Mouse (Mus musculus): Measurements from ENCODE around the gene Il4i1. TPM values are rescaled to one million over a fixed set of nuclear protein-coding genes. Genes with fewer than 3 reads are reported as not detected.

Il4i1 gene
- total RNA-seq (2014; rRNA removed) (not detected in 2 replicates), polyA plus RNA-seq (2015; fragmentation: Nextera tagmentation; extraction: Ambion mirVana) (0.62 and 1.1 TPM in 2 replicates)

GRCm38 (mm10) chr7:44815721-44816469 lies at the start of gene Il4i1, which contains the start of gene Nup62:
Il4i1 (plus strand) TSS chr7:44816387.
Nup62 (plus strand) TSS chr7:44816088.
- ATAC-seq (ENCODE audit: low FRiP score) (peak; percentile 90), DNase-seq (ENCODE audit: low spot score) (peak; percentile 99)
- H3K4me1 ChIP-seq (ENCODE audit: insufficient read depth, low read length), result peaks cover 18% of the 10 kb centered on the region
- no peaks in the 10 kb centered on the region for H3K27me3 ChIP-seq (ENCODE audit: insufficient read depth, low read length)
- under 1% methylated on average over 58 of the region's 62 CpGs for WGBS
- H3K4me2 ChIP-seq (ENCODE audit: low read depth, low read length, poor library complexity, severe bottlenecking), result peak within 1 kb of the TSS; percentile 79
- peak within 1 kb of the TSS; percentile 86 for H3K9ac ChIP-seq (replicated peaks; ENCODE audit: low read length, poor library complexity, severe bottlenecking)
- no peaks in the 10 kb centered on the region for H3K36me3 ChIP-seq (ENCODE audit: insufficient read depth, low read length)
- no peaks in the 10 kb centered on the region for H3K9me3 ChIP-seq (ENCODE audit: low read length)
- no peak; the same call in 1 of the 2 replicates for TF ChIP-seq CTCF (IDR thresholded peaks at IDR 0.05)
- H3K27ac ChIP-seq (ENCODE audit: low read depth, low read length), result peak within 1 kb of the TSS; percentile 87
- peak within 1 kb of the TSS; percentile 78 for H3K4me3 ChIP-seq (ENCODE audit: low read depth, low read length)

- Histone ChIP-seq H3K4me3 (ENCODE audit: low read depth, low read length) (no peak overlapping the region), H3K27ac (ENCODE audit: low read depth, low read length) (no peak overlapping the region), H3K9me3 (ENCODE audit: low read length) (no peaks in the 10 kb centered on the region), H3K36me3 (ENCODE audit: insufficient read depth, low read length) (peaks cover 49% of the 10 kb centered on the region), H3K9ac (replicated peaks; ENCODE audit: low read length, poor library complexity, severe bottlenecking) (no peak overlapping the region), H3K27me3 (ENCODE audit: insufficient read depth, low read length) (no peaks in the 10 kb centered on the region), H3K4me2 (ENCODE audit: low read depth, low read length, poor library complexity, severe bottlenecking) (no peak overlapping the region), H3K4me1 (ENCODE audit: insufficient read depth, low read length) (no peaks in the 10 kb centered on the region)
- 91% methylated on average over 5 of the region's 5 CpGs for WGBS
- ATAC-seq (ENCODE audit: low FRiP score) (no peak), DNase-seq (ENCODE audit: low spot score) (no peak)
- TF ChIP-seq CTCF (IDR thresholded peaks at IDR 0.05), result no peak
Observed at GRCm38 (mm10) chr7:44768129-44768528, 48.1 kb upstream of the Il4i1 start.

- Histone ChIP-seq H3K27ac (ENCODE audit: low read depth, low read length) (no peak overlapping the region), H3K36me3 (ENCODE audit: insufficient read depth, low read length) (peaks cover 41% of the 10 kb centered on the region), H3K9me3 (ENCODE audit: low read length) (no peaks in the 10 kb centered on the region), H3K27me3 (ENCODE audit: insufficient read depth, low read length) (no peaks in the 10 kb centered on the region), H3K4me1 (ENCODE audit: insufficient read depth, low read length) (no peaks in the 10 kb centered on the region), H3K9ac (replicated peaks; ENCODE audit: low read length, poor library complexity, severe bottlenecking) (no peak overlapping the region), H3K4me2 (ENCODE audit: low read depth, low read length, poor library complexity, severe bottlenecking) (no peak overlapping the region), H3K4me3 (ENCODE audit: low read depth, low read length) (no peak overlapping the region)
- no peak for ATAC-seq (ENCODE audit: low FRiP score)
- peak; percentile 70 for DNase-seq (ENCODE audit: low spot score)
- TF ChIP-seq CTCF (IDR thresholded peaks at IDR 0.05), result peak; percentile 27; the same call in 1 of the 2 replicates
- WGBS, result 19% methylated on average over 6 of the region's 6 CpGs
Observed at GRCm38 (mm10) chr7:44770046-44770578, 46.1 kb upstream of the Il4i1 start.

- no peak for TF ChIP-seq CTCF (IDR thresholded peaks at IDR 0.05)
- Histone ChIP-seq H3K4me2 (ENCODE audit: low read depth, low read length, poor library complexity, severe bottlenecking) (no peak overlapping the region), H3K9me3 (ENCODE audit: low read length) (no peaks in the 10 kb centered on the region), H3K9ac (replicated peaks; ENCODE audit: low read length, poor library complexity, severe bottlenecking) (no peak overlapping the region), H3K36me3 (ENCODE audit: insufficient read depth, low read length) (peaks cover 45% of the 10 kb centered on the region), H3K4me1 (ENCODE audit: insufficient read depth, low read length) (no peaks in the 10 kb centered on the region), H3K27me3 (ENCODE audit: insufficient read depth, low read length) (no peaks in the 10 kb centered on the region), H3K27ac (ENCODE audit: low read depth, low read length) (no peak overlapping the region), H3K4me3 (ENCODE audit: low read depth, low read length) (no peak overlapping the region)
- DNase-seq (ENCODE audit: low spot score) (no peak), ATAC-seq (ENCODE audit: low FRiP score) (no peak)
- WGBS, result 91% methylated on average over 8 of the region's 8 CpGs
Observed at GRCm38 (mm10) chr7:44772591-44773204, 43.5 kb upstream of the Il4i1 start.

- Histone ChIP-seq H3K27ac (ENCODE audit: low read depth, low read length) (no peak overlapping the region), H3K4me3 (ENCODE audit: low read depth, low read length) (no peak overlapping the region), H3K9me3 (ENCODE audit: low read length) (no peaks in the 10 kb centered on the region), H3K4me1 (ENCODE audit: insufficient read depth, low read length) (no peaks in the 10 kb centered on the region), H3K27me3 (ENCODE audit: insufficient read depth, low read length) (no peaks in the 10 kb centered on the region), H3K9ac (replicated peaks; ENCODE audit: low read length, poor library complexity, severe bottlenecking) (no peak overlapping the region), H3K4me2 (ENCODE audit: low read depth, low read length, poor library complexity, severe bottlenecking) (no peak overlapping the region), H3K36me3 (ENCODE audit: insufficient read depth, low read length) (peaks cover 24% of the 10 kb centered on the region)
- WGBS, result 93% methylated on average over 9 of the region's 9 CpGs
- ATAC-seq (ENCODE audit: low FRiP score) (no peak), DNase-seq (ENCODE audit: low spot score) (no peak)
- no peak for TF ChIP-seq CTCF (IDR thresholded peaks at IDR 0.05)
Observed at GRCm38 (mm10) chr7:44776849-44777498, 39.2 kb upstream of the Il4i1 start.
